Comparison of ENCODE assay signal across 8 mouse cellular contexts in the genomic region with DNA sequence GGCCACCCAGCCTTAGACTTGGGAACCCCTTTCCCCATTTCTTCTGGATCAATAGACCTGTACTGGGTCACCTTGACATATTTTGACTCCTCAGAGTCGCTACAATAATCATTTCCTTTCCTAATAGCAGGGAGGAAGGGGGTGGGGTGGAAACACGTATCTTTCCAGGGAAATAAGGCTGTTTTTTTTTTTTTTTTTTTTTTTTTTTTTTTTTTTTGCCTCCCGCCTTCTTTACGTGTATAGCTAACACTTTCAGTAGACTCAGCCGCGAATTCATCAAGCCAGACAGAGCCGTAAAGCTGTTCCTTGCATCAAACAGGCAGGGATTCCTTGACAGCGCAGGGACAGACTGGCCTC. TPM values are rescaled to one million over a fixed set of nuclear protein-coding genes. Genes with fewer than 3 reads are reported as not detected.
DNase-seq lines count a peak whose midpoint lies in the region; ATAC-seq and TF ChIP-seq lines count a peak whose summit lies in the region.

No protein-coding gene starts in this region.

- H3K27me3 ChIP-seq in embryonic facial prominence, embryonic 12.5 days: peaks cover 18% of the 10 kb centered on the region
- no peaks in the 10 kb centered on the region; the same call in 1 of the 2 replicates for H3K27me3 ChIP-seq in intestine, embryonic 15.5 days (replicated peaks)
- peaks cover 12% of the 10 kb centered on the region; the same call in 1 of the 2 replicates for H3K27me3 ChIP-seq in neural tube, embryonic 12.5 days (replicated peaks)

- H3K4me2 ChIP-seq in embryonic facial prominence, embryonic 12.5 days (replicated peaks): peak overlapping the region; percentile 87
- peak overlapping the region; percentile 98 for H3K4me2 ChIP-seq in intestine, embryonic 15.5 days (replicated peaks)
- H3K4me2 ChIP-seq in neural tube, embryonic 12.5 days (replicated peaks): peak overlapping the region; percentile 82

- no peaks in the 10 kb centered on the region for H3K9me3 ChIP-seq in embryonic facial prominence, embryonic 12.5 days
- no peaks in the 10 kb centered on the region for H3K9me3 ChIP-seq in intestine, embryonic 15.5 days
- no peaks in the 10 kb centered on the region for H3K9me3 ChIP-seq in neural tube, embryonic 12.5 days

- peak overlapping the region; percentile 38; the same call in 1 of the 2 replicates for H3K27ac ChIP-seq in left cerebral cortex, adult 2 months
- H3K27ac ChIP-seq in embryonic facial prominence, embryonic 12.5 days: no peak overlapping the region
- H3K27ac ChIP-seq in intestine, embryonic 15.5 days: no peak overlapping the region
- H3K27ac ChIP-seq in neural tube, embryonic 12.5 days: no peak overlapping the region

- DNase-seq in left cerebral cortex, adult 2 months (ENCODE audit: extremely low spot score in 1 of 2, low spot score in 2 of 2): no peak
- no peak for DNase-seq in left cerebral cortex, postnatal 10 days (ENCODE audit: extremely low spot score in 1 of 2, low spot score in 2 of 2)
- no peak for DNase-seq in MN1 (ENCODE audit: low spot score)
- DNase-seq in right cerebral cortex, postnatal 36 days (ENCODE audit: low spot score in 2 of 2): no peak
- DNase-seq in adrenal gland, adult 2 months: no peak

- no peaks in the 10 kb centered on the region for H3K36me3 ChIP-seq in embryonic facial prominence, embryonic 12.5 days
- no peaks in the 10 kb centered on the region for H3K36me3 ChIP-seq in intestine, embryonic 15.5 days
- no peaks in the 10 kb centered on the region for H3K36me3 ChIP-seq in neural tube, embryonic 12.5 days

- WGBS in embryonic facial prominence, embryonic 12.5 days: 28% methylated on average over 8 of the region's 8 CpGs
- WGBS in intestine, embryonic 15.5 days: 29% methylated on average over 8 of the region's 8 CpGs
- WGBS in neural tube, embryonic 12.5 days: 10% methylated on average over 8 of the region's 8 CpGs

- H3K9ac ChIP-seq in embryonic facial prominence, embryonic 12.5 days: peak overlapping the region; percentile 76; the same call in 1 of the 2 replicates
- peak overlapping the region; percentile 66 for H3K9ac ChIP-seq in intestine, embryonic 15.5 days
- peak overlapping the region; percentile 83; the same call in 1 of the 2 replicates for H3K9ac ChIP-seq in neural tube, embryonic 12.5 days

- H3K4me1 ChIP-seq in embryonic facial prominence, embryonic 12.5 days: peaks cover 23% of the 10 kb centered on the region
- H3K4me1 ChIP-seq in intestine, embryonic 15.5 days (replicated peaks): peaks cover 21% of the 10 kb centered on the region
- peaks cover 38% of the 10 kb centered on the region for H3K4me1 ChIP-seq in neural tube, embryonic 12.5 days

- TF ChIP-seq CTCF in left cerebral cortex, adult 2 months (IDR thresholded peaks at IDR 0.05): no peak

- intact Hi-C loops in left cerebral cortex, adult 2 months (cut with DNase I): loop anchor here (2.0 to 5.0 kb wide), 5 partner anchors 50 to 210 kb away; no protein-coding TSS in a partner anchor
- intact Hi-C loops in left cerebral cortex, postnatal 10 days (cut with DNase I): loop anchor here (5.0 kb wide), 3 partner anchors 40 to 205 kb away; no protein-coding TSS in a partner anchor

- H3K4me3 ChIP-seq in left cerebral cortex, adult 2 months: peak overlapping the region; percentile 95
- H3K4me3 ChIP-seq in embryonic facial prominence, embryonic 12.5 days: peak overlapping the region; percentile 79
- H3K4me3 ChIP-seq in intestine, embryonic 15.5 days (replicated peaks): peak overlapping the region; percentile 83
- H3K4me3 ChIP-seq in neural tube, embryonic 12.5 days: peak overlapping the region; percentile 78

- no peak for ATAC-seq in embryonic facial prominence, embryonic 12.5 days (ENCODE audit: insufficient number of reproducible peaks, insufficient read depth, low FRiP score, low TSS enrichment)
- no peak for ATAC-seq in intestine, embryonic 15.5 days
- ATAC-seq in neural tube, embryonic 12.5 days (ENCODE audit: low FRiP score, low read depth): no peak

RNA-seq across cellular contexts. Expression of gene Chst11, which starts 1.7 kb away (rescaled TPM):
- total RNA-seq in left cerebral cortex, adult 2 months (2021): 10 to 100 TPM; 31.1 to 35.0 TPM
- 10 to 100 TPM; 27.3 to 27.8 TPM for total RNA-seq in left cerebral cortex, postnatal 10 days (2021)
- 2.2 and 2.4 TPM in 2 replicates for polyA plus RNA-seq in embryonic facial prominence, embryonic 12.5 days (2016; fragmentation: Nextera tagmentation; extraction: Ambion mirVana)
- 0.99 and 1.4 TPM in 2 replicates for polyA plus RNA-seq in intestine, embryonic 15.5 days (2015; fragmentation: Nextera tagmentation; extraction: Ambion mirVana)
- 3.0 and 3.1 TPM in 2 replicates for polyA plus RNA-seq in neural tube, embryonic 12.5 days (2016; fragmentation: Nextera tagmentation; extraction: Ambion mirVana)
- 10 to 100 TPM; 40.3 to 70.3 TPM for total RNA-seq in adrenal gland, adult 2 months (2021)
- polyA plus RNA-seq in adrenal gland, adult 2 months (2012; rRNA removed): 35.2 and 40.2 TPM in 2 replicates
